Mouse (Mus musculus) bone marrow, adult 2 months (tissue): ENCODE results near the gene AL607142.1.

Experiments used
- CTCF ChIP-seq: fragments of 200-500 bp; IDR thresholded peaks from 2 replicates; pipeline ENCODE4 v1.5.1; 2011; ENCODE audit warnings: low read length, control low read depth; ENCODE audit not compliant: control insufficient read depth, insufficient read depth
- POLR2A ChIP-seq: fragments of 200-500 bp; IDR thresholded peaks from 2 replicates; pipeline ENCODE4 v1.6.1; 2011; ENCODE audit warnings: low read depth, mild to moderate bottlenecking, control low read depth, low read length, borderline replicate concordance; ENCODE audit not compliant: control insufficient read depth

DNA sequence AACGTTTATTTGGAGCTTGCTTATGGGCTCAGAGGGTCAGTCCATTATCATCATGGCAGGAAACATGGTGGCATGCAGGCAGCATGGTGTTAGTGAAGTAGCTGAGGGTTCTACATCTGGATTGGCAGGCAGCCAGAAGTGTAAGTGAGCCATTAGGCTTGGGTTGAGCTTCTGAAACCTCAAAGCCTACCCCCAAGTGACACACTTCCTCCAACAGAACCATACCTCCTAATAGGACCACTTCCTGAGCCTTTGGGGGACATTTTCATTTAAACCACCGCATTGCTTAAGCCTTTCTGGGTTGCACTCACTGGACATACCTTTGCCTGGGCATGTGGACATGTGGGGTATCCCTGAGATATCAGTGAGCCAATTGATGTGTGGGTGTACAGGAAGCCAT is 23.3 kb upstream of the AL607142.1 start:
- TF ChIP-seq CTCF, result no peak
- no peak for TF ChIP-seq POLR2A
